Mouse (Mus musculus): ENCODE measurements around the gene Fbxo24.

DNA sequence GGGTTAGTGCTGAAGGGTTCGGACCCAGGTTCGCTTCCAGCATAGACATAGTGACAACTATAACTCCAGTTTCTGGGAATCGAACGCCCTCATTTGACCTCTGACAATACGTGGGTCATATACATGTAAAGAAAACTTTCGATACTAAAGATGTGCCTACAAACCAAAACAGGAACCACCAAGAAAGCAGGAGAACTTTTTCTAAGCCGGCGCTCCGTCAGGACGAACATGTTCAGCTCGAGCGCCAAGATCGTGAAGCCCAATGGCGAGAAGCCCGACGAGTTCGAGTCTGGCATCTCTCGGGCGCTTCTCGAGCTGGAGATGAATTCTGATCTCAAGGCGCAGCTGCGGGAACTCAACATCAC lies 27.5 kb downstream of the Fbxo24 start:
- TF ChIP-seq CTCF (IDR thresholded peaks at IDR 0.05; ENCODE audit: borderline replicate concordance, control insufficient read depth, extremely low read depth, insufficient read depth, low read length, poor library complexity) = no peak
- TF ChIP-seq POLR2A (IDR thresholded peaks at IDR 0.05; ENCODE audit: control insufficient read depth, extremely low read depth, insufficient read depth, low read length, poor library complexity) = no peak

Measured in thymus, adult 2 months (tissue).